Mouse (Mus musculus) lung, postnatal 0 days (tissue): ENCODE results near the gene Ccdc62.

Source experiments
- CTCF ChIP-seq: IDR thresholded peaks from 2 replicates; pipeline ENCODE4 v1.5.1; 2016; ENCODE audit warnings: antibody characterized with exemption, mild to moderate bottlenecking
- EP300 ChIP-seq: IDR thresholded peaks from 2 replicates; pipeline ENCODE4 v1.6.1; 2016; ENCODE audit warnings: antibody characterized with exemption, mild to moderate bottlenecking, control low read depth

DNA sequence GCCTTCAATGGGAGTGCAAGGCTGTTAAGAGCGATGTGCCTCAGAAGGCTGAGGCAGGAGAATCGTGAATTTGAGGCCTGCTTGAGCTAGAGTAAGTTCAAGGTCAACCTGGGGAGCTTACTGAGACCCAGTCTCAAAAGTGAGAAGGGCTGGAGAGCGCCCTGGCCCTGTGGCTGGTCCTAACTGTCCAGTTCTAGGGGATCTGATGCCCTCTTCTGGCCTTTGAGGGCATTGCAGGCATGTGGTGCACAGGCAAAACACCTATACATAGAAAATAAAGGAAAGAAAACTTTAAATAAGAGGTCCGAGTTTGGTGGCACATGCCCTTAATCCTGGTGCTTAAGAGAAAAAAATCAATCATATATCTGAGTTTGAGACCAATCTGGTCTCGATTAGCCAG lies 62.3 kb downstream of the Ccdc62 start:
- TF ChIP-seq EP300 (no peak), CTCF (peak; percentile 96)
